Mouse (Mus musculus): ENCODE measurements at regions not wholly inside any gene's neighbourhood (a gene's known extent, or its start where the extent isn't known, plus 50 kb on each side); places are given as distances from the start of the nearest gene placed in this dataset.

- H3K9me3 ChIP-seq (replicated peaks; ENCODE audit: control insufficient read depth, low read length), result no peaks in the 10 kb centered on the region
- H3K9ac ChIP-seq (ENCODE audit: low read length), result 0 out of 2 replicates have a peak overlapping the region, but pooled peaks have one; percentile 31
- no peak overlapping the region for H3K4me3 ChIP-seq (ENCODE audit: low read length)
- H3K36me3 ChIP-seq (ENCODE audit: control insufficient read depth, insufficient read depth), result no peaks in the 10 kb centered on the region
- H3K27me3 ChIP-seq (ENCODE audit: control insufficient read depth, insufficient read depth, low read length), result no peaks in the 10 kb centered on the region
- peaks cover 9% of the 10 kb centered on the region; the same call in 1 of the 2 replicates for H3K4me1 ChIP-seq (ENCODE audit: control insufficient read depth, insufficient read depth, low read length)
- peak overlapping the region; percentile 56; the same call in 1 of the 2 replicates for H3K27ac ChIP-seq (ENCODE audit: low read length)
- no peak for ATAC-seq (replicated peaks; ENCODE audit: extremely low read depth, insufficient read depth, low FRiP score)
- peak overlapping the region; percentile 36 for H3K4me2 ChIP-seq (ENCODE audit: low read depth, low read length)
- WGBS, result 25% methylated on average over 8 of the region's 8 CpGs
Observed at GRCm38 (mm10) chr1:153962161-153962720, 62.2 kb upstream of the Teddm2 start.

DNA sequence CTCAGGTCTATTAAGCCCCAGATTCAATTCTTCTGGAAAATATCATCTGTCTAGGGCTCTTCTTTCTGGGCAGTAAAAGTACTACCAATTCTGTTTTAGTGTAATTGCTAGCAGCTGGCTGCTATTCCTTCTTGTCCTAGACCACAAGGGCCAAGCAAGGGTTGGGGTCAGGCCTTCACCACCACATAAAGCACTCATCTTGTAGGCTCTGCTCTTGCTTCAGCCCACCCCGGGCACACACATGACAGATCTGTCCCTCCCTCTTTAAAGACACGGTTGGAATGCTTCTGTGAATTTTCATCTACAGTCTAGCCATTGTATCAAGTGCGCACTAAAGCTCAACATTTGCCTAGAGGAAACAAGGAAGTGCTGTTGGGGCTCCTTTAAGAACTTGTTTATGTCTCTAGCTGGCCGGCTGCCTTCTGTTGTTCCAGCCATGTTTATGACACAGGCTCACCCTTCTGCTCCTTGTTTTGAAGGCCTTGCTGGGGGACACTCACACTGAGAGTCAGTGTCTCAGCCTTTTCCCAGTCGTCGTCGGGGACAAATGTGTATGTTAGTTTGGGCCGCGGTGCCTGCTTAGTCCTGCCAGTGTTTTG is 63.8 kb upstream of the Teddm2 start:
- Histone ChIP-seq H3K4me2 (ENCODE audit: low read depth, low read length) (no peak overlapping the region), H3K4me3 (ENCODE audit: low read length) (no peak overlapping the region), H3K36me3 (ENCODE audit: control insufficient read depth, insufficient read depth) (no peaks in the 10 kb centered on the region), H3K27ac (ENCODE audit: low read length) (no peak overlapping the region), H3K27me3 (ENCODE audit: control insufficient read depth, insufficient read depth, low read length) (no peaks in the 10 kb centered on the region), H3K9ac (ENCODE audit: low read length) (no peak overlapping the region), H3K9me3 (replicated peaks; ENCODE audit: control insufficient read depth, low read length) (no peaks in the 10 kb centered on the region), H3K4me1 (ENCODE audit: control insufficient read depth, insufficient read depth, low read length) (peaks cover 9% of the 10 kb centered on the region; the same call in 1 of the 2 replicates)
- 57% methylated on average over 9 of the region's 9 CpGs for WGBS
- ATAC-seq (replicated peaks; ENCODE audit: extremely low read depth, insufficient read depth, low FRiP score), result no peak

DNA sequence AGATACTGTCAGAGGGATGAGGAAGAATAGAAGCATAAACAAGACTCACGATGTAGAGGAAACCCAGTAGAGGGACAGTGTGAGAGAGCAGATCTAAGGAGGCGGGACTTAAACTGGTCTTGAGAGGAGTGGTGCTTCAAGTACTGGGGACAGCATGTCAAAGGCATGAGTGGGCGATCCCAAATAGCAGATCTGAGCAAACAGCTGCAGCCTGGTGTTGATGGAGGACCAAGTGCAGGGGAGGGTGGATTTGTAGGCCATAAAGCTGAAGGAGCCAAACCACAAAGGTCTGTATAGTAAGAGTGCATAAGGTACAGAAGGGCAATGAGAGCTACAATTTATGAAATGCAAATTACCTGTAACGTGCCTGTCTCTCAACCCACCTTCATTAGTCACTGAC is 69.4 kb upstream of the Teddm2 start:
- Histone ChIP-seq H3K27ac (ENCODE audit: low read length) (no peak overlapping the region), H3K27me3 (ENCODE audit: control insufficient read depth, insufficient read depth, low read length) (no peaks in the 10 kb centered on the region), H3K4me1 (ENCODE audit: control insufficient read depth, insufficient read depth, low read length) (no peaks in the 10 kb centered on the region), H3K4me3 (ENCODE audit: low read length) (no peak overlapping the region), H3K36me3 (ENCODE audit: control insufficient read depth, insufficient read depth) (no peaks in the 10 kb centered on the region), H3K9me3 (replicated peaks; ENCODE audit: control insufficient read depth, low read length) (no peaks in the 10 kb centered on the region), H3K4me2 (ENCODE audit: low read depth, low read length) (no peak overlapping the region), H3K9ac (ENCODE audit: low read length) (no peak overlapping the region)
- no peak for ATAC-seq (replicated peaks; ENCODE audit: extremely low read depth, insufficient read depth, low FRiP score)
- 67% methylated on average over 4 of the region's 4 CpGs for WGBS

DNA sequence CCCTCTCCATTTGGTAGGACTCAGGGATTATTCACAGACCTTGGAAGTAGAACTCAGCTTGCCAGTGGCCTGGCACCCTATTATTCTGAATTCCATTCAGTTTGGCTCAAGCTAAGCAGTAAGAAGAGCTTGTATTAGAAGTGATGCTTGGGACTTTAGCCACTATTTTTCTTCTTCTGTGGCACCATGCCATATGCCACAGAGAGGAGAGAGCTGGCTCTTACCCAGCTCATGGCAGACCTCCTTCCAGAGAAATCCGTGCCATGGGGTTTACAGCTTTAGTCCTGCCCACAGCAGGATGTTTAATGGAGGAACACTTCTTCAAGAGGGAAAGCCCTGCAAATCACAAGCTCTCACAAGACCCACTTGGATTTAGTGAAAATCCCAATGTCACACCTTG is 74.3 kb upstream of the Teddm2 start:
- Histone ChIP-seq H3K4me3 (ENCODE audit: low read length) (no peak overlapping the region), H3K9ac (ENCODE audit: low read length) (no peak overlapping the region), H3K4me2 (ENCODE audit: low read depth, low read length) (no peak overlapping the region), H3K36me3 (ENCODE audit: control insufficient read depth, insufficient read depth) (no peaks in the 10 kb centered on the region), H3K27me3 (ENCODE audit: control insufficient read depth, insufficient read depth, low read length) (no peaks in the 10 kb centered on the region), H3K9me3 (replicated peaks; ENCODE audit: control insufficient read depth, low read length) (no peaks in the 10 kb centered on the region), H3K27ac (ENCODE audit: low read length) (no peak overlapping the region), H3K4me1 (ENCODE audit: control insufficient read depth, insufficient read depth, low read length) (no peaks in the 10 kb centered on the region)
- 50% methylated on average over 1 of the region's 1 CpGs for WGBS
- no peak for ATAC-seq (replicated peaks; ENCODE audit: extremely low read depth, insufficient read depth, low FRiP score)

GRCm38 (mm10) chr1:153977963-153978726 is 78.1 kb upstream of the Teddm2 start:
- H3K4me2 ChIP-seq (ENCODE audit: low read depth, low read length), result no peak overlapping the region
- no peaks in the 10 kb centered on the region for H3K27me3 ChIP-seq (ENCODE audit: control insufficient read depth, insufficient read depth, low read length)
- H3K9me3 ChIP-seq (replicated peaks; ENCODE audit: control insufficient read depth, low read length), result no peaks in the 10 kb centered on the region
- H3K27ac ChIP-seq (ENCODE audit: low read length), result no peak overlapping the region
- H3K36me3 ChIP-seq (ENCODE audit: control insufficient read depth, insufficient read depth), result no peaks in the 10 kb centered on the region
- no peak for ATAC-seq (replicated peaks; ENCODE audit: extremely low read depth, insufficient read depth, low FRiP score)
- peaks cover 6% of the 10 kb centered on the region; the same call in 1 of the 2 replicates for H3K4me1 ChIP-seq (ENCODE audit: control insufficient read depth, insufficient read depth, low read length)
- WGBS, result 71% methylated on average over 5 of the region's 5 CpGs
- no peak overlapping the region for H3K9ac ChIP-seq (ENCODE audit: low read length)
- no peak overlapping the region for H3K4me3 ChIP-seq (ENCODE audit: low read length)

- no peak overlapping the region for H3K9ac ChIP-seq (ENCODE audit: low read length)
- peaks cover 1% of the 10 kb centered on the region; the same call in 1 of the 2 replicates for H3K9me3 ChIP-seq (replicated peaks; ENCODE audit: control insufficient read depth, low read length)
- H3K4me3 ChIP-seq (ENCODE audit: low read length), result no peak overlapping the region
- no peaks in the 10 kb centered on the region for H3K36me3 ChIP-seq (ENCODE audit: control insufficient read depth, insufficient read depth)
- no peak for ATAC-seq (replicated peaks; ENCODE audit: extremely low read depth, insufficient read depth, low FRiP score)
- H3K27ac ChIP-seq (ENCODE audit: low read length), result no peak overlapping the region
- no peaks in the 10 kb centered on the region for H3K27me3 ChIP-seq (ENCODE audit: control insufficient read depth, insufficient read depth, low read length)
- peaks cover 6% of the 10 kb centered on the region; the same call in 1 of the 2 replicates for H3K4me1 ChIP-seq (ENCODE audit: control insufficient read depth, insufficient read depth, low read length)
- 40% methylated on average over 6 of the region's 6 CpGs for WGBS
- no peak overlapping the region for H3K4me2 ChIP-seq (ENCODE audit: low read depth, low read length)
Observed at GRCm38 (mm10) chr1:153980886-153981285, 80.9 kb upstream of the Teddm2 start.

DNA sequence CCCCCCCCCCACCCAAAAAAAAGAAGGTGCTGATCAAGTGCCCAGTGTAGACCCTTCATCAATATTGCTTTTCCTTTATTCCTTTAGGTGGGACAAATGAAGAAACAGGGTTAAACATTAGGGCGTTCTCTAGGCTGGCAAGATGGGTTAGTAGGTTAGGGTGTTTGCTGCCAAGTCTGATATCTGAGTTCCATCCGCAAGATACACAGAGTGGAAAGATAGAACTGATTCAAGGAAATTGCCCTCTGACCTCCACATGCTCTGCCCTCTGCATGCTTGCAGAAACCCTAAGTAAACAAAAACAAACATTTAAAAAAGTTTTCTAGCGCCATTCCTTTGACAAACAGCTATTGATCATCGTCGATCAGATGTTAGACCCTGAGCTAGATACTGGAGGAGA is 85.6 kb upstream of the Teddm2 start:
- H3K9me3 ChIP-seq (replicated peaks; ENCODE audit: control insufficient read depth, low read length), result peaks cover 3% of the 10 kb centered on the region; the same call in 1 of the 2 replicates
- H3K27ac ChIP-seq (ENCODE audit: low read length), result no peak overlapping the region
- H3K4me1 ChIP-seq (ENCODE audit: control insufficient read depth, insufficient read depth, low read length), result peaks cover 6% of the 10 kb centered on the region; the same call in 1 of the 2 replicates
- WGBS, result 80% methylated on average over 5 of the region's 5 CpGs
- no peaks in the 10 kb centered on the region for H3K27me3 ChIP-seq (ENCODE audit: control insufficient read depth, insufficient read depth, low read length)
- H3K9ac ChIP-seq (ENCODE audit: low read length), result no peak overlapping the region
- no peak for ATAC-seq (replicated peaks; ENCODE audit: extremely low read depth, insufficient read depth, low FRiP score)
- no peak overlapping the region for H3K4me2 ChIP-seq (ENCODE audit: low read depth, low read length)
- H3K4me3 ChIP-seq (ENCODE audit: low read length), result no peak overlapping the region
- no peaks in the 10 kb centered on the region for H3K36me3 ChIP-seq (ENCODE audit: control insufficient read depth, insufficient read depth)

GRCm38 (mm10) chr1:153986632-153987031 is 86.6 kb upstream of the Teddm2 start:
- H3K9ac ChIP-seq (ENCODE audit: low read length), result no peak overlapping the region
- H3K4me2 ChIP-seq (ENCODE audit: low read depth, low read length), result no peak overlapping the region
- WGBS, result 46% methylated on average over 6 of the region's 6 CpGs
- H3K9me3 ChIP-seq (replicated peaks; ENCODE audit: control insufficient read depth, low read length), result peaks cover 3% of the 10 kb centered on the region; the same call in 1 of the 2 replicates
- no peak for ATAC-seq (replicated peaks; ENCODE audit: extremely low read depth, insufficient read depth, low FRiP score)
- H3K4me1 ChIP-seq (ENCODE audit: control insufficient read depth, insufficient read depth, low read length), result no peaks in the 10 kb centered on the region
- H3K27ac ChIP-seq (ENCODE audit: low read length), result no peak overlapping the region
- H3K4me3 ChIP-seq (ENCODE audit: low read length), result no peak overlapping the region
- H3K27me3 ChIP-seq (ENCODE audit: control insufficient read depth, insufficient read depth, low read length), result no peaks in the 10 kb centered on the region
- no peaks in the 10 kb centered on the region for H3K36me3 ChIP-seq (ENCODE audit: control insufficient read depth, insufficient read depth)

DNA sequence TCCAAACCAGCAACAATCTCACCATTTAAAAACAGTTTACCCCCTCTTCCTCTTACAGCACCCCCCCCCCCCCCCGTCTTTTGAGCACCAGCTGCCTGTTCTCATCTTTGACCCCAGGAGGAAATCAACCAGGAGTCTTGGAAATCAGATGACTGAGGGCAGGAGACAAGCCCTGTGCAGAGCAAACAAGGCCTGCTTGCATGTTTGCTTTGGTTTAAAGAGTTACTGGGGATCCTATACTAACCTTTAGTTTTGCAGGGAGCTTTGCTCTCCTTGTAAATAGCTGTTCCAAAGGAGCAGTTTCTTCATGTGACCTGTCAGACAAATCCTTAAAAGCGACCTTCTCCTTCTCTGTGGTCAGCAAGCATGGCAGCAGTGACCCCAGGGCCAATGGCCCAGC is 88.3 kb upstream of the Teddm2 start:
- no peak for ATAC-seq (replicated peaks; ENCODE audit: extremely low read depth, insufficient read depth, low FRiP score)
- Histone ChIP-seq H3K4me3 (ENCODE audit: low read length) (no peak overlapping the region), H3K9ac (ENCODE audit: low read length) (no peak overlapping the region), H3K27me3 (ENCODE audit: control insufficient read depth, insufficient read depth, low read length) (no peaks in the 10 kb centered on the region), H3K36me3 (ENCODE audit: control insufficient read depth, insufficient read depth) (no peaks in the 10 kb centered on the region), H3K4me2 (ENCODE audit: low read depth, low read length) (no peak overlapping the region), H3K4me1 (ENCODE audit: control insufficient read depth, insufficient read depth, low read length) (no peaks in the 10 kb centered on the region), H3K9me3 (replicated peaks; ENCODE audit: control insufficient read depth, low read length) (peaks cover 3% of the 10 kb centered on the region; the same call in 1 of the 2 replicates), H3K27ac (ENCODE audit: low read length) (no peak overlapping the region)
- WGBS, result 53% methylated on average over 2 of the region's 2 CpGs
